Mouse (Mus musculus) liver, embryonic 16.5 days (tissue): Measurements from ENCODE around the gene Rfc5. TPM values are rescaled to one million over a fixed set of nuclear protein-coding genes. Genes with fewer than 3 reads are reported as not detected.

Experiments
- ATAC-seq: fragments of 200-750 bp; cut with Nextera tagmentation; 2 replicates; pipeline ENCODE4 v1.8.0; 2017; ENCODE audit warnings: low read depth, mild to moderate bottlenecking, moderate number of reproducible peaks, moderate library complexity
- H3K27ac ChIP-seq: fragments of 300-500 bp; sonication (generic); 2 replicates; pipeline ENCODE4 v1.5.1; 2014; ENCODE audit warnings: mild to moderate bottlenecking, low read length
- H3K27me3 ChIP-seq: fragments of 300-500 bp; sonication (generic); 2 replicates; pipeline ENCODE4 v1.6.1; 2014; ENCODE audit warnings: low read depth, low read length, mixed read lengths; ENCODE audit not compliant: control insufficient read depth, insufficient read depth
- H3K36me3 ChIP-seq: fragments of 300-500 bp; sonication (generic); 2 replicates; pipeline ENCODE4 v1.6.1; 2014; ENCODE audit warnings: mild to moderate bottlenecking; ENCODE audit not compliant: control insufficient read depth, insufficient read depth
- H3K4me1 ChIP-seq: fragments of 300-500 bp; sonication (generic); 2 replicates; pipeline ENCODE4 v1.6.1; 2014; ENCODE audit warnings: low read depth, low read length, mixed read lengths; ENCODE audit not compliant: control insufficient read depth
- H3K4me2 ChIP-seq: fragments of 300-500 bp; sonication (generic); 2 replicates; pipeline ENCODE4 v1.6.1; 2014; ENCODE audit warnings: low read depth, low read length, mixed read lengths
- H3K4me3 ChIP-seq: fragments of 300-500 bp; sonication (generic); 2 replicates; pipeline ENCODE4 v1.5.1; 2014; ENCODE audit warnings: low read depth, mild to moderate bottlenecking, low read length
- H3K9ac ChIP-seq: fragments of 300-500 bp; sonication (generic); 2 replicates; pipeline ENCODE4 v1.6.1; 2014; ENCODE audit warnings: low read depth, low read length
- H3K9me3 ChIP-seq: fragments of 300-500 bp; sonication (generic); replicated peaks from 2 replicates; pipeline ENCODE4 v1.6.1; 2016; ENCODE audit warnings: low read length; ENCODE audit not compliant: control insufficient read depth
- WGBS: fragments of 180-500 bp; shearing (Covaris S2); extraction: QIAGEN DNeasy Blood & Tissue Kit; methylation state at CpG from one replicate; pipeline ENCODE4 v1.1.7; 2014; ENCODE audit not compliant: insufficient replicate concordance; 5-methylcytosine and 5-hydroxymethylcytosine counted together
- polyA plus RNA-seq: library from polyadenylated mRNA; unstranded; fragments of >200 nt; fragmentation: Nextera tagmentation; extraction: Ambion mirVana; gene quantifications from 2 replicates; pipeline ENCODE4 v1.2.1, GENCODE M21; 2015

Gene Rfc5
- polyA plus RNA-seq, 1 experiment from 2014 or later = 44.3 TPM

- Histone ChIP-seq H3K4me3 (no peak overlapping the region), H3K27ac (peak overlapping the region; percentile 86), H3K36me3 (no peaks in the 10 kb centered on the region; the same call in 1 of the 2 replicates), H3K4me1 (peaks cover 17% of the 10 kb centered on the region), H3K4me2 (no peak overlapping the region), H3K27me3 (no peaks in the 10 kb centered on the region), H3K9ac (no peak overlapping the region), H3K9me3 (no peaks in the 10 kb centered on the region)
- ATAC-seq = peak; percentile 93
- 76% methylated on average over 13 of the region's 13 CpGs for WGBS
These were observed 22.8 kb downstream of the Rfc5 start for GRCm38 (mm10) chr5:117365904-117366561.

GRCm38 (mm10) chr5:117364821-117365220, 24.0 kb downstream of the Rfc5 start:
- no peaks in the 10 kb centered on the region; the same call in 1 of the 2 replicates for H3K36me3 ChIP-seq
- ATAC-seq = no peak

GRCm38 (mm10) chr5:117363066-117363782, 25.6 kb downstream of the Rfc5 start:
- Histone ChIP-seq H3K36me3 (no peaks in the 10 kb centered on the region), H3K4me3 (no peak overlapping the region), H3K27me3 (no peaks in the 10 kb centered on the region), H3K27ac (0 out of 2 replicates have a peak overlapping the region, but pooled peaks have one; percentile 39), H3K9ac (no peak overlapping the region; the same call in 1 of the 2 replicates), H3K4me1 (peaks cover 34% of the 10 kb centered on the region), H3K4me2 (no peak overlapping the region), H3K9me3 (no peaks in the 10 kb centered on the region)
- no peak for ATAC-seq
- 54% methylated on average over 15 of the region's 15 CpGs for WGBS

More at GRCm38 (mm10) chr5:117364821-117365220, 24.0 kb downstream of the Rfc5 start:
- Histone ChIP-seq H3K9me3 (no peaks in the 10 kb centered on the region), H3K27ac (peak overlapping the region; percentile 76), H3K4me3 (no peak overlapping the region), H3K4me1 (peaks cover 29% of the 10 kb centered on the region), H3K4me2 (no peak overlapping the region), H3K9ac (no peak overlapping the region), H3K27me3 (no peaks in the 10 kb centered on the region)
- WGBS = 54% methylated on average over 3 of the region's 3 CpGs

- Histone ChIP-seq H3K4me1 (peaks cover 41% of the 10 kb centered on the region), H3K9me3 (no peaks in the 10 kb centered on the region), H3K4me2 (no peak overlapping the region), H3K4me3 (no peak overlapping the region), H3K27me3 (peaks cover 2% of the 10 kb centered on the region), H3K36me3 (no peaks in the 10 kb centered on the region), H3K27ac (0 out of 2 replicates have a peak overlapping the region, but pooled peaks have one; percentile 6), H3K9ac (no peak overlapping the region)
- 68% methylated on average over 4 of the region's 4 CpGs for WGBS
- ATAC-seq = no peak
These were observed 27.3 kb downstream of the Rfc5 start for GRCm38 (mm10) chr5:117361590-117361989.

- H3K36me3 ChIP-seq = no peaks in the 10 kb centered on the region
- H3K4me2 ChIP-seq = peak overlapping the region; percentile 30; the same call in 1 of the 2 replicates
- peak overlapping the region; percentile 83 for H3K27ac ChIP-seq
- peaks cover 46% of the 10 kb centered on the region for H3K4me1 ChIP-seq
- H3K9ac ChIP-seq = peak overlapping the region; percentile 21; the same call in 1 of the 2 replicates
- 23% methylated on average over 13 of the region's 13 CpGs for WGBS
- no peak overlapping the region for H3K4me3 ChIP-seq
- H3K27me3 ChIP-seq = peaks cover 5% of the 10 kb centered on the region
- H3K9me3 ChIP-seq = no peaks in the 10 kb centered on the region
- ATAC-seq = peak; percentile 37
These were observed 28.0 kb downstream of the Rfc5 start for GRCm38 (mm10) chr5:117360631-117361541.

GRCm38 (mm10) chr5:117360228-117360515, 28.7 kb downstream of the Rfc5 start:
- H3K4me1 ChIP-seq = peaks cover 46% of the 10 kb centered on the region
- H3K36me3 ChIP-seq = no peaks in the 10 kb centered on the region
- H3K4me2 ChIP-seq = 0 out of 2 replicates have a peak overlapping the region, but pooled peaks have one; percentile 30
- peaks cover 5% of the 10 kb centered on the region for H3K27me3 ChIP-seq
- H3K27ac ChIP-seq = peak overlapping the region; percentile 83
- 77% methylated on average over 13 of the region's 13 CpGs for WGBS
- H3K4me3 ChIP-seq = no peak overlapping the region
- ATAC-seq = no peak
- no peak overlapping the region; the same call in 1 of the 2 replicates for H3K9ac ChIP-seq
- H3K9me3 ChIP-seq = no peaks in the 10 kb centered on the region

- peaks cover 5% of the 10 kb centered on the region for H3K27me3 ChIP-seq
- ATAC-seq = no peak
- no peaks in the 10 kb centered on the region for H3K9me3 ChIP-seq
- peak overlapping the region; percentile 83 for H3K27ac ChIP-seq
- whole genome bisulfite sequencing = 29% methylated on average over 7 of the region's 7 CpGs
- H3K4me1 ChIP-seq = peaks cover 44% of the 10 kb centered on the region
- H3K4me2 ChIP-seq = no peak overlapping the region
- H3K36me3 ChIP-seq = no peaks in the 10 kb centered on the region
- no peak overlapping the region for H3K4me3 ChIP-seq
- H3K9ac ChIP-seq = no peak overlapping the region; the same call in 1 of the 2 replicates
These were observed 29.2 kb downstream of the Rfc5 start for GRCm38 (mm10) chr5:117359497-117360227.

- no peak overlapping the region for H3K9ac ChIP-seq
- no peak for ATAC-seq
- peak overlapping the region; percentile 83; the same call in 1 of the 2 replicates for H3K4me2 ChIP-seq
- no peak overlapping the region for H3K27ac ChIP-seq
- no peak overlapping the region for H3K4me3 ChIP-seq
- no peaks in the 10 kb centered on the region for H3K9me3 ChIP-seq
- 32% methylated on average over 11 of the region's 11 CpGs for WGBS
- peaks cover 5% of the 10 kb centered on the region for H3K27me3 ChIP-seq
- peaks cover 42% of the 10 kb centered on the region for H3K4me1 ChIP-seq
- H3K36me3 ChIP-seq = no peaks in the 10 kb centered on the region
These were observed 30.1 kb downstream of the Rfc5 start for GRCm38 (mm10) chr5:117358725-117359124.
